Mouse (Mus musculus) ovary, postnatal 10 days (tissue): Measurements from ENCODE around the gene Gabpb1.

ENCODE experiments used
- DNase-seq: peaks from one replicate; pipeline ENCODE4 v3.0.0; 2022; ENCODE audit warnings: low spot score

The Gabpb1 gene

DNA sequence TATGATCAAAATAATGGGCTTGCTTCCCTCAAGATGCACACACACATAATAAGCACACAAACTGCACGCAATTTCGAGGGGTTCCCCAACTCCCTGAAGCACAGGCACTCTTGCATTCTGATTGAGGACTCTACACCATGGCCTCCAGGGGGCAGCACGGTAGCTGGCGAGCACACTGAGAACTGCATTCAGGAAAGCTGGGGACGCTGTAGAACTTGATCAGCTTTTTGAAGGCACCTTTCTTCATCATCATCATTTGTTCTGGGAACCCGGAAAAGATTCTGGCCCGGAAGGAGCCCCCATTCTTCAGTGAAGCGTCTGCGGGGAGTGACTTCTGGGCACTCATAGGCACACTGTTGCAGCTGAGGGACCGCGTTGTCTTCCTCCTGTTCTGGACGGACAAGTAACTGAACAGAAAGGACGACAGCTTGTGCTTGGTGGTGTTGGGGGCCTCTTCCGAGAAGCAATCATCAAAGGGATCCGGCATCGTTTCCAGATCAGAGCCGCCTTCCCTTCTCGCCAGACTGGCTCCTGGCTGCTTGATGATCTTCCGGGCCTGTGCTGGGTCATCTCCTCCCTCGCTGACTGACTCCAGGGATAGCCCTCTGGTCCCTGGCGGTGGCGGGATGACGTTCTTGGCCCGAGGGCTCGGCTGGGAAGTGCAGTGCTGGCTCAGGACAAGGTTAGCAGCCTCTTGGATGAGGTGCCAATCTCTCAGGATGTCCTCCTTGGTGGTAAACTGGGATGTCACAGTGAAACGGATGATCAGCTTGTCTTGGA, 82.1 kb downstream of the Gabpb1 start:
- DNase-seq, result no peak

DNA sequence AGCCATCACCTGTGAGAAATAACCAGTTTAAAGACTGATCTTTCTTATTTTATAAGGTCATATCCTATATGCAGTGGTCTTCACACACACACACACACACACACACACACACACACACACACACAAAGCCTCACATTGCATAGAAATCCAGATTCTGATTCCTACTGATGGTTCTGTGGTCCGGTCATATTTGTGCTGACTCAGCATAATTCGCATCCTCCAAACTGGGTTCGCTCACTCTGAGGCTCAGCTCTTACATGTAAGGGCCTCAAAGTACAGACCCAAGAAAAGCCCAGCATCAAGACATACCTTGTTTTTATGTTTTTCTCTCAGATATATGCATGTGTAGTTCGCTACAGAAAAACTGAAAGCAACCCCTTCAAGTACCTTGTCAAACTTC, 84.8 kb downstream of the Gabpb1 start:
- no peak for DNase-seq

DNA sequence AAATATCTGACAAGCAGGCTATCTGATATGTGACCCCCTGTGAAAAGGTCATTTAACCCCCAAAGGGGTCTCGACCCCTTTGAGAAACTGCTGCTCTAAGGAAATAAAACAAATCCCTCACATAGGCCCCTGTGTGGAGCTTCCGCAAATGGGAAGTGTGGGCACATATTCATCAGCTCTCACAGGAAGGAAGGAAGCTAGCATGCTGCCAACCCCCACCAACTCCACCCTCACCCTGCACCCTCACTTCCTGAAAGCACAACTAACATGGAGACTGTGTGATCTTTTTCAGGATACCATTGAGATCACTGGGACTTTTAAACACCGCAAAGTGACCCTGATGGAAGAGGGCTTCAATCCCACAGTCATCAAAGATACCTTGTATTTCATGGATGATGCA, 88.7 kb downstream of the Gabpb1 start:
- no peak for DNase-seq

DNA sequence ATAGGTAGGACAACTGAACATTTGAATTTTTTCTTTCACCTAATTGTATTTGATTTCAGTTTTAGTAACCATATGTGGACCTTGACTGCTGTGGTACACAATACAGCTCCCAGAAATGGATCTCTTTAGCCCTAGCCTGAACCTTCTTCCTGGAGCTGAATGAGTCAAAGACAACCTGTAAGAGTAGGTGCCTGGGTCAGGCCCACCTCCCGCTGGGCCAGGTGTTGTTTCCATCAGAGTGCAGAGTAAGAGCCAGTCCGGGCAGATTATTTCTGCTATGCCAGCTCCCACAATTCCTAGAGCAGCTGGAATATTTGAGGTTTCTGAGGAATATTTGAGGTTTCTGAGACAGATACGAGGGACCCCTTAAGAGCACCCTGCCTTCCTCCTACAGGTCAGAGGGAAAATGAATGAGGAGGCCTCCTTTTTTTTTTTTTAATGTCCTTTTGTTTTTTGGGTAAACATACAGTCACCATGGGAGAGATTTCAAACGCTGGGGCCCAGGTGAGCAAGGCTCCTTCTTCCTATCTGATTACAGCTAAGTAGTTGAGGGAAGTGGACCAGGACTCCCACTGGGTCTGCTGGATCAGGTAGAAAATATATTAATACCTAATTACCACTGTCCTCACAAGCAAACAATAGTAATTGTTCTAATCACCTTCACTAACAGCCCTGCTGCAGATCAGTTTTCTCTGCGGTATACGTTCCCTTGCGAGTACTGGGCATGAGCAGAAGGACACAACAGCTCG, 91.3 kb downstream of the Gabpb1 start:
- no peak for DNase-seq

DNA sequence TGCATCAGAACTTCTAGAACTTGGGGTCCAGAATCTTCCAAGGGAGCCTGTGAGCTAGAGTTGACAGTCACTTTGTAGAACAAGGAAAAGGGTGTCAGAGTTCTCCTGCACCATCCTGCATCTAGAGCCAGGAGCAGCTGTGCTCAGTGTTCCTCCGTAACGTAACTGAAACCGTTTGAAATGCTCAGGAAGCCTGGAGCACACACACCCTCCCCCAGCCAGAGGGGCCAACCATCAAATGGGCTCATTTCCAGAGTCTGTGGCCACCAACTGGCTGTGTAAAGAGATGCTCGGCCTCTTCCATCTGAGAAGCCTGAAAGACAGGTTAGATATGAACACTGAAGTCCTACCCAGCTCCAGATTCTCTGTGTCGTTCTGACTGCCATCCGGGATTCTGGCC, 92.2 kb downstream of the Gabpb1 start:
- no peak for DNase-seq

DNA sequence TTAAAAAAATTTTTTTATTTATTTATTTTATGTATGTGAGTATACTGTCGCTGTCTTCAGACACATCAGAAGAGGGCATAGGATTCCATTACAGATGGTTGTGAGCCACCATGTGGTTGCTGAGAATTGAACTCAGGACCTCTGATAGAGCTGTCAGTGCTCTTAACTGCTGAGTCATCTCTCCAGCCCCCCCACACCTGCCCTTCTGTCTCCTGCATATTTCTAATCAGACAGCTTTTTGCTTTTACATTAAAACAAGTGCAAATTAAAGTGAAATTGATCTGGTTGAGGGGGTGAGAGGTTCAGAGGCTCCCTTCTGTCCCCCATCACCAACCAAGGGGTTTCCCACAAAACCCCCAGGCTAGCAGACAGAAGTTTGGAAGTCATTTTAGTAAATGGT, 96.9 kb downstream of the Gabpb1 start:
- no peak for DNase-seq
